In genomic region chr10:120189276-120189675, GRCm38 (mm10) we compare ENCODE assay signal across 13 mouse cellular contexts. TPM values are rescaled to one million over a fixed set of nuclear protein-coding genes. Genes with fewer than 3 reads are reported as not detected.
DNase-seq lines count a peak whose midpoint lies in the region; ATAC-seq lines count a peak whose summit lies in the region.
"Had no signal": no experiment of that assay in that cellular context is flagged by ENCODE, and none has a peak within 500 bp of the region (broad histone marks: within the 10 kb centered on the region; RNA-seq: fewer than 3 reads in every experiment).

No protein-coding gene starts in this region.

- no peaks in the 10 kb centered on the region for H3K4me1 ChIP-seq in liver, embryonic 12.5 days
- H3K4me1 ChIP-seq: embryonic facial prominence, embryonic 12.5 days; forebrain, embryonic 10.5 days had no signal

- H3K9ac ChIP-seq in liver, embryonic 12.5 days: no peak overlapping the region
- H3K9ac ChIP-seq: embryonic facial prominence, embryonic 12.5 days had no signal

- no peaks in the 10 kb centered on the region for H3K27me3 ChIP-seq in liver, embryonic 12.5 days (replicated peaks)
- H3K27me3 ChIP-seq: embryonic facial prominence, embryonic 12.5 days had no signal

- H3K9me3 ChIP-seq in liver, embryonic 12.5 days (replicated peaks): no peaks in the 10 kb centered on the region
- H3K9me3 ChIP-seq: forebrain, embryonic 10.5 days had no signal

- WGBS in liver, embryonic 12.5 days (ENCODE audit: insufficient replicate concordance): 26% methylated on average over 11 of the region's 11 CpGs

- H3K4me2 ChIP-seq in liver, embryonic 12.5 days: 0 out of 2 replicates have a peak overlapping the region, but pooled peaks have one; percentile 1
- H3K4me2 ChIP-seq: embryonic facial prominence, embryonic 12.5 days had no signal

- no peak for DNase-seq in liver
- DNase-seq in CD4-positive, CD25-positive, alpha-beta regulatory T cell, adult 2 months (ENCODE audit: low read depth, low spot score): peak; percentile 35
- DNase-seq in naive thymus-derived CD4-positive, alpha-beta T cell, adult 2 months (ENCODE audit: low read depth): peak; percentile 49
- no peak for DNase-seq in cerebellum, postnatal 4 days (ENCODE audit: low spot score in 2 of 2)
- DNase-seq in gastrocnemius, postnatal 10 days: no peak
- DNase-seq: cerebellum, postnatal 10 days; kidney, postnatal 10 days; lung, adult 2 months; right cerebral cortex, postnatal 25 days had no signal

- no peak overlapping the region for H3K4me3 ChIP-seq in liver, embryonic 12.5 days
- H3K4me3 ChIP-seq: embryonic facial prominence, embryonic 12.5 days; forebrain, embryonic 10.5 days had no signal

- H3K27ac ChIP-seq in liver, embryonic 12.5 days: no peak overlapping the region
- H3K27ac ChIP-seq: embryonic facial prominence, embryonic 12.5 days; forebrain, embryonic 10.5 days had no signal

- H3K36me3 ChIP-seq in liver, embryonic 12.5 days: no peaks in the 10 kb centered on the region
- H3K36me3 ChIP-seq: embryonic facial prominence, embryonic 12.5 days; forebrain, embryonic 10.5 days had no signal

- ATAC-seq in liver, embryonic 12.5 days: no peak
- ATAC-seq in hematopoietic stem cell, adult 5-6 weeks (replicated peaks in 1 of 2; ENCODE audit: insufficient read depth in 1 of 2, low FRiP score in 2 of 2, low TSS enrichment in 1 of 2, low read depth in 1 of 2, poor library complexity in 2 of 2, severe bottlenecking in 2 of 2): peak; percentile 70

RNA-seq across cellular contexts. Expression of gene Tmbim4, which starts 12.1 kb away (rescaled TPM):
- 76.1 and 86.1 TPM in 2 replicates for polyA plus RNA-seq in liver, embryonic 12.5 days (2016; fragmentation: Nextera tagmentation; extraction: Ambion mirVana)
- total RNA-seq in hematopoietic stem cell, adult 5-6 weeks (2017): 84.9 and 109 TPM in 2 replicates
- total RNA-seq in gastrocnemius, postnatal 10 days (2021): 10 to 100 TPM; 65.2 to 67.7 TPM

RNA-seq across cellular contexts. Expression of gene Irak3, which starts 12.7 kb away (rescaled TPM):
- polyA plus RNA-seq in liver, embryonic 12.5 days (2016; fragmentation: Nextera tagmentation; extraction: Ambion mirVana): 0.63 and 0.82 TPM in 2 replicates
- total RNA-seq in hematopoietic stem cell, adult 5-6 weeks (2017): 17.7 and 19.2 TPM in 2 replicates
- 1 to 10 TPM; 3.4 TPM for total RNA-seq in gastrocnemius, postnatal 10 days (2021)

RNA-seq across cellular contexts. Expression of gene Llph, which starts 37.6 kb away (rescaled TPM):
- 55.2 and 55.5 TPM in 2 replicates for polyA plus RNA-seq in liver, embryonic 12.5 days (2016; fragmentation: Nextera tagmentation; extraction: Ambion mirVana)
- 82.5 and 82.9 TPM in 2 replicates for total RNA-seq in hematopoietic stem cell, adult 5-6 weeks (2017)
- 10 to 100 TPM; 14.1 to 14.7 TPM for total RNA-seq in gastrocnemius, postnatal 10 days (2021)

Comparison
In these comparisons a context has a peak if more than half of its experiments do, and no peak if none do; other contexts are left out.
1. DNase-seq: peak in CD4-positive, CD25-positive, alpha-beta regulatory T cell, adult 2 months (single experiment) and naive thymus-derived CD4-positive, alpha-beta T cell, adult 2 months (single experiment); none in liver (single experiment), cerebellum, postnatal 4 days (0 of 2) and gastrocnemius, postnatal 10 days (single experiment).